Mouse (Mus musculus) hindbrain, embryonic 16.5 days (tissue): Measurements from ENCODE around the gene Pigz. TPM values are rescaled to one million over a fixed set of nuclear protein-coding genes. Genes with fewer than 3 reads are reported as not detected.

ENCODE experiments used
- ATAC-seq: fragments of 200-750 bp; cut with Nextera tagmentation; 2 replicates; pipeline ENCODE4 v1.8.0; 2017; ENCODE audit warnings: moderate TSS enrichment, moderate library complexity
- H3K27ac ChIP-seq: fragments of 300-500 bp; sonication (generic); 2 replicates; pipeline ENCODE4 v1.5.1; 2014; ENCODE audit warnings: low read depth, mild to moderate bottlenecking, control low read depth, low read length, moderate library complexity
- H3K27me3 ChIP-seq: fragments of 300-500 bp; sonication (generic); replicated peaks from 2 replicates; pipeline ENCODE4 v1.6.1; 2014; ENCODE audit warnings: low read length; ENCODE audit not compliant: control insufficient read depth, insufficient read depth
- H3K36me3 ChIP-seq: fragments of 300-500 bp; sonication (generic); 2 replicates; pipeline ENCODE4 v1.6.1; 2014; ENCODE audit warnings: mild to moderate bottlenecking, low read length, moderate library complexity, mixed read lengths; ENCODE audit not compliant: control insufficient read depth, insufficient read depth
- H3K4me1 ChIP-seq: fragments of 300-500 bp; sonication (generic); 2 replicates; pipeline ENCODE4 v1.6.1; 2014; ENCODE audit warnings: low read depth, low read length; ENCODE audit not compliant: control insufficient read depth, insufficient read depth
- H3K4me2 ChIP-seq: fragments of 300-500 bp; sonication (generic); 2 replicates; pipeline ENCODE4 v1.6.1; 2014; ENCODE audit warnings: mild to moderate bottlenecking, low read length, control low read depth, moderate library complexity
- H3K4me3 ChIP-seq: fragments of 300-500 bp; sonication (generic); 2 replicates; pipeline ENCODE4 v1.5.1; 2014; ENCODE audit warnings: mild to moderate bottlenecking, low read length, control low read depth, moderate library complexity
- H3K9ac ChIP-seq: fragments of 300-500 bp; sonication (generic); 2 replicates; pipeline ENCODE4 v1.6.1; 2014; ENCODE audit warnings: low read depth, mild to moderate bottlenecking, control low read depth, low read length, moderate library complexity
- H3K9me3 ChIP-seq: fragments of 300-500 bp; sonication (generic); 2 replicates; pipeline ENCODE4 v1.6.1; 2014; ENCODE audit warnings: mild to moderate bottlenecking, low read length, moderate library complexity; ENCODE audit not compliant: control insufficient read depth
- WGBS: fragments of 180-500 bp; shearing (Covaris S2); extraction: QIAGEN DNeasy Blood & Tissue Kit; methylation state at CpG from one replicate; pipeline ENCODE4 v1.1.7; 2014; 5-methylcytosine and 5-hydroxymethylcytosine counted together
- polyA plus RNA-seq: library from polyadenylated mRNA; unstranded; fragments of >200 nt; fragmentation: Nextera tagmentation; extraction: Ambion mirVana; gene quantifications from 2 replicates; pipeline ENCODE4 v1.2.1, GENCODE M21; 2015

The Pigz gene
- polyA plus RNA-seq, 1 experiment from 2014 or later, result 5.2 TPM

DNA sequence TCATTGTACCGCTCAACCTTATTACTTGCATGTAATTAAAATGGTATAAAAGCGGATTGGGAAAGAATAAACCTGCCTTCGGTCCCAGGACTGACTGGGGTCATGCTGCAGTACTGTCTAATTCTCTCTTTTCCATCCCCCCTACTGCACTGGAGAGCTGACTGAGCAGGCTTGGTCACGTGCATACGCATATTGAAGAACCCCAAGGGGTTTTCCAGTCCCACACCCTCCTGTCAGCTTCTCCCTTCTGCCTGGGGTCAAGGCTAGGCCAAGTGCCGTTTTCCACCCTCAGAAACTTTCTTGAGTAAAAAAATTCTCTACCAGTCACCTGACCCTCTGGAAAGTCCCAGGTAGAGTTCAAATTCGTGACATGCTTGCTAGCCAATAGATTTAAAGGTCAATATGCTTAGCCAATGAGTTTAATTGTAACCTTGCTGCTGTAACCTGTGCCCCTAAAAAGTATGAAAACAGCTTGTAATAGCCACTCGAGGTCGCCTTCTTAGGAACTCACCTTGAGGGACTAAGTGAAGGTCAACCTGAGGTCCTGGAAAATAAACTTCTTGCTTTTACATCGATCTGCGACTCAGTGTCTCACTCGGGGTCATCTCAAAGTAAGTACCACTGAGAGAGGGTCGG, 7.0 kb upstream of the Pigz start:
- H3K27me3 ChIP-seq, result no peaks in the 10 kb centered on the region
- H3K4me1 ChIP-seq, result no peaks in the 10 kb centered on the region
- 85% methylated on average over 13 of the region's 13 CpGs for WGBS
- no peak overlapping the region for H3K27ac ChIP-seq
- H3K4me2 ChIP-seq, result no peak overlapping the region
- H3K9ac ChIP-seq, result no peak overlapping the region
- no peak for ATAC-seq
- H3K4me3 ChIP-seq, result no peak overlapping the region
- no peaks in the 10 kb centered on the region for H3K9me3 ChIP-seq
- H3K36me3 ChIP-seq, result no peaks in the 10 kb centered on the region

DNA sequence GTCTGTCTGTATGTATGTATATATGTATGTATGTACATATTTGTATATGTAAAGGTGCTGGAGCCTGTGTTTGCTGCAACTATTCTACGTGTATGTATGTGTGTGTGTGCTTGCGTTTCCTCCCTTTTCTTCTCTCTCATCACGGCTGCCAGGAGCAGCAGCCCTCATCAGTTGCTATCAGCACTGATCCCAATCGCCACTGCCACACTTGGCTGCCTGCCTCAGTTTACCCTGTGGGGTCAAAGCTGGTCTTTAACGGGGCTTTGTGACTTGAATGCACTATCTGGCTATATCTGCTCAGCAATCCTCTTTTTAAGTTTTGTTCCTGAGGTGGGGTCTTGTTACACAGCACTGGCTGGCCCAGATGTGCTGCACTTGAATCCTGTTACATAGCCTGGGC, 6.2 kb upstream of the Pigz start:
- no peaks in the 10 kb centered on the region for H3K9me3 ChIP-seq
- no peaks in the 10 kb centered on the region for H3K27me3 ChIP-seq
- no peak overlapping the region for H3K9ac ChIP-seq
- H3K4me2 ChIP-seq, result no peak overlapping the region
- H3K27ac ChIP-seq, result no peak overlapping the region
- peaks cover 3% of the 10 kb centered on the region; the same call in 1 of the 2 replicates for H3K4me1 ChIP-seq
- WGBS, result 83% methylated on average over 5 of the region's 5 CpGs
- no peaks in the 10 kb centered on the region for H3K36me3 ChIP-seq
- no peak for ATAC-seq
- no peak overlapping the region for H3K4me3 ChIP-seq

DNA sequence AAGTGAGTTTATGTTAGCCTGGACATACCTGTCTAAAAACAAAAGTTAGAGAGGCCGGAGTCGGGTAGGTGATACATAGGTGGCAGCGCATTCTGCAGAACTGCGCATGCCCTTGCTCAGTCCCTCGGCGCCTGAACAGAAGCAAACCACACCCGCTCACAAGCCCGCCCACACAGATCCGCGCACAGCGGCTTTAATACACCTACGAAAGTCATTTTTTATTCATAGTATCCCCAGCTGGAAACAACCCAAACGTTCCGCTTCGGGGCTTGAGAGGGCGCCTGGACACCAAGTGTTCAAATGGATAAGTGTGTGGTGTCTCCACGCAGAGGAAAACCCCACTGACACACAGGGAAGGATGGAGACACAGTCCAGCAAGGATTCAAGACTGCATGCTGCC, 2.3 kb upstream of the Pigz start:
- H3K4me3 ChIP-seq, result no peak overlapping the region
- H3K36me3 ChIP-seq, result no peaks in the 10 kb centered on the region
- no peak overlapping the region for H3K27ac ChIP-seq
- H3K4me2 ChIP-seq, result no peak overlapping the region
- no peaks in the 10 kb centered on the region for H3K27me3 ChIP-seq
- H3K9ac ChIP-seq, result no peak overlapping the region
- peaks cover 27% of the 10 kb centered on the region for H3K4me1 ChIP-seq
- H3K9me3 ChIP-seq, result no peaks in the 10 kb centered on the region
- ATAC-seq, result no peak
- WGBS, result 60% methylated on average over 17 of the region's 17 CpGs

DNA sequence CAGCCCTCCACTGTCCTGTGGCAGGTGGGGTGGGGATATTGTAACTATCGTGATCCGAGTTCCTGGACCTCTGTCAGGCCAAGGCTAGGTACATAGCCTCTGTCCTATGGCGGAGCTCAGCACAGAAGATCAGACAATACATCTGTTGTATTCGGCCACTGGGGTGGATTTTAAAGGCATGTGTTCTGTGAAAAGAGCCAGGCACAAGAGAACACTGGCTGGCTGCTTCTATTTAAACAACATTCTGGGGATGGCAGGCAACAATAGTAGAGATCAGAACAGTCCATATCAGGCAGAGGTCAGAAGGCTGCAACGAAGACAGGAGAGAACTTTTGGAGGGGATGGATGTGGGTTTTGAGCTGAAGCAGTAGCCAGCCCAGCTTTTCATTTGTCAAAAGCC, 1.4 kb upstream of the Pigz start:
- H3K4me1 ChIP-seq, result peaks cover 27% of the 10 kb centered on the region
- 20% methylated on average over 5 of the region's 5 CpGs for WGBS
- H3K4me2 ChIP-seq, result no peak overlapping the region; the same call in 1 of the 2 replicates
- no peak for ATAC-seq
- peak overlapping the region; percentile 67; the same call in 1 of the 2 replicates for H3K9ac ChIP-seq
- H3K27me3 ChIP-seq, result no peaks in the 10 kb centered on the region
- H3K36me3 ChIP-seq, result no peaks in the 10 kb centered on the region
- no peaks in the 10 kb centered on the region for H3K9me3 ChIP-seq
- H3K27ac ChIP-seq, result peak overlapping the region; percentile 83
- H3K4me3 ChIP-seq, result no peak overlapping the region

DNA sequence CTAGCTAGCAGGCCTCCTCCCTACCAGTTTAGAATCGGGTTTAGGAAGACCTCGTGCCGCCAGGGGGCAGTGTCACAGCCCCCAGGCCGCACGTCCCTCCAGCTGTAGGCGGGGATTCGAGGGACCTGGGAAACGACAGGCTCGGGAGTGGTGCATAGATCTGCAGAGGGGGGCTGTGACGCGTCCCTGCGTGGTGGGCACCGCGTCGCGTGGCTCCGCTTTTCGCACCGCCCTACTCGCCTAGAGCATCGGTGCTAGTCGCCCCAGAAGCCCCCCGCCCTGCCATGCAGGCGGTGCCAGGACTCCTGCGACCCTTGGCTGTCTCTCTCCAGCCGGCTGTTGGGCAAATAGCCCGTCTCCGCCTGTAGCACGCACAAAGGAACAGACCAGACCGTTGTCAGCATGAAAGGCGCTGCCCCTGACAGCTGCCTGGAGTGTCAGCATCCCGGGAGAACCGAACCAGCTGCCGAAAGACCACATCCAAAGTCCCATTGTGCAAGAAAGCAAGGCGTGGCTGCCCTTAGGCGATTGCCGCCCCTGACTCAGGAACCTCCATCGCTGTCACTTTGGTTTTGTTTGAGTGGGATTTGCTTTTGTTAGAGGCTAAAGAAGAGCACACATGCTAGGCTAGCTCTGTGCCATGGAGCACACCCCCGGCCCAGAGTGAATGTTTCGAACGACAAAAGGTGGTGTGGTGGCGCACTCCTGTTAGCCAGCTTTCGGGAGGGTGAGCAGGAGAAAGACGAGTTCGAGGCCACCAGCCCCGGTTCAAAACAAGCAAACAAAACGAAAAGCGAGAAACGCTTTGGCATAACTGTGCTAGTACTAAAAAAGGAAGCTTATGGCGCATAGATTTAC, 582 bp upstream of the Pigz start:
- WGBS, result under 1% methylated on average over 49 of the region's 50 CpGs
- ATAC-seq, result peak; percentile 97
- H3K27ac ChIP-seq, result peak overlapping the region; percentile 83
- no peaks in the 10 kb centered on the region for H3K36me3 ChIP-seq
- no peaks in the 10 kb centered on the region for H3K27me3 ChIP-seq
- peak overlapping the region; percentile 67 for H3K9ac ChIP-seq
- H3K4me2 ChIP-seq, result peak overlapping the region; percentile 76
- H3K9me3 ChIP-seq, result no peaks in the 10 kb centered on the region
- peaks cover 27% of the 10 kb centered on the region for H3K4me1 ChIP-seq
- peak overlapping the region; percentile 36 for H3K4me3 ChIP-seq

DNA sequence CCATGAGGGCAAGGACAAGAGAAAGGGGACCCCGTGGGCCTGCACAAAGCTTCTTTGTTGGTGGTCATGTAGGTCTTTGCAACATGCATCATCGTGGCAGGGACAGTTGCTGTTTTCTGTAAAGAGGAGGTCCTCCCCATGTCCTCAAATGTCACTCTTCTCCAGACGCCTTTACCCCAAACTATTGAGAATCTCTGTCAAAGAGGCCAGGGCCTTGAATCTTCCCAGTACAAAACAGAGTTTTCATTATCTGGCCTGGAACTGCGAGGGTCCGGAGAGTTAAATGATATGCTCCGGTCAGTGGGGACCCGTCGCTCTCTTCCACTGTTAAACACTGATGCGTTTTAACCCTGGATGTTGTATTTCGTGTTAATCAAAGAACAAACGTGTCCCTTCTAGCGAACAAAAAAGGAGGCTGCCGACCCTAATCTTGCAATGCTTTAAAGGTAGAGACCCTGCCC, 929 bp downstream of the Pigz start:
- no peak for ATAC-seq
- H3K9ac ChIP-seq, result peak overlapping the region; percentile 67
- H3K9me3 ChIP-seq, result no peaks in the 10 kb centered on the region
- peak overlapping the region; percentile 83 for H3K27ac ChIP-seq
- peaks cover 27% of the 10 kb centered on the region for H3K4me1 ChIP-seq
- peak overlapping the region; percentile 36 for H3K4me3 ChIP-seq
- no peaks in the 10 kb centered on the region for H3K27me3 ChIP-seq
- WGBS, result 13% methylated on average over 13 of the region's 13 CpGs
- peak overlapping the region; percentile 76 for H3K4me2 ChIP-seq
- no peaks in the 10 kb centered on the region for H3K36me3 ChIP-seq

DNA sequence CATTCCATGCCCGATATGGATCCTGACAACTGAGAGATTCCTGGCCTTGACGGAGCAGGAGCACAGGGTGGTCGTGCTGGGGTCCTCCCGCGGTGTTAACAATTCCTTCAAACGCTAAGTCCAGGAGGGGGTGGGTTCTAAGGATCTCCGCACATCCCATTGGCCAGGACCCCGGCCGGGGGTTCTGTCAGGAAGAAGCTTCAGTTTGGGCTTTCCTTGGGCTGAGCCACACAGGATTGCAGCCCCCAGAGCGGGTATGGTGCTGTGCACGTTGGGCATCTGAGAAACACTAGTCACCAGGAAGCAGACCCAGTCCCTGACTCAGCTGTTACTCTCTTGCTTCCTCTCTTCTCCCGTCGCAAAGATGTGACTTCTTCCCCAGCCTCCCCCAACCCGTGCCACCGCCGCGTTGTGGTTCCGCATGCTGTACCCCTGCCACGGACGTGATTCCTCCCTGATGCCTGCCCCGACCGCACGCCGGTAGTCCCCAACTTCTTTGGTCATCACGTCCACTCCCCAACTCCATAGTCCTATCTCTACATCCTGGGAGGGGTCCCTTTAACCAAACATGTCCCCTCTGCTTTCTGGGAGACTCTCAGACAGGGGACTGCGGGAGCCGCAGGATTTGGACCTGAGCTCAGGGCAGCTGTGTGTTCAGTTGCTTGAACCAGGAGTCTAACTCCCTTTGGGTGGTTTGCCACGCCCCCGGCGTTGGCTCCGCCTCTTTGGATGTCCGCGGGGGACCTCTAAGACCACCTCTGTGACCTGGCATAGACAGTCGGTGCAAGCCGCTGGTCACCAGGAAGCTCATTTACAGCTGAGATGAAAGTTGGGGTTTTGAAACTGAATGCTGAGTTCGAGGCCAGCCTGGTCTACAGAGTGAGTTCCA, 1.7 kb downstream of the Pigz start:
- H3K4me3 ChIP-seq, result peak overlapping the region; percentile 36
- peaks cover 27% of the 10 kb centered on the region for H3K4me1 ChIP-seq
- H3K27me3 ChIP-seq, result no peaks in the 10 kb centered on the region
- no peaks in the 10 kb centered on the region for H3K9me3 ChIP-seq
- peak overlapping the region; percentile 76 for H3K4me2 ChIP-seq
- no peaks in the 10 kb centered on the region for H3K36me3 ChIP-seq
- WGBS, result 5% methylated on average over 36 of the region's 36 CpGs
- peak overlapping the region; percentile 67 for H3K9ac ChIP-seq
- peak overlapping the region; percentile 32; the same call in 1 of the 2 replicates for H3K27ac ChIP-seq
- ATAC-seq, result peak; percentile 2; the same call in 1 of the 2 replicates

DNA sequence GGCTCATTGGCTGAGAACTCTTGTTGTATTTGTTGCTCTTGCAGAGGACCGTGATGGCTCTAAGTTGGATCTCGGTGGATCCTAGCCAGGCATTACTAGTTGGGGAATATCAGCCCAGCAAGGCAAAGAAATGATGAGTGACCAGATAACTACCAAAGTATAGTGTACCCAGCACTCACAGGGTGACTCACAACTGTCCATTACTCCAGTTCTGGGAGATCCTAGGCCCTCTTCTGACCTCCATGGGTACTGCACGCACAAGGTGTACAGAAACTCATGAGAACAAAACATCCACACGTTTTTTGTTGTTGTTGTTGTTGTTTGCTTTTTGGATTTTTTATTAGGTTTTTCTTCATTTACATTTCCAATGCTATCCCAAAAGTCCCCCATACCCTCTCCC, 2.9 kb downstream of the Pigz start:
- Histone ChIP-seq H3K27me3 (no peaks in the 10 kb centered on the region), H3K4me2 (no peak overlapping the region), H3K9me3 (no peaks in the 10 kb centered on the region), H3K36me3 (no peaks in the 10 kb centered on the region), H3K4me3 (no peak overlapping the region), H3K9ac (no peak overlapping the region), H3K27ac (no peak overlapping the region), H3K4me1 (peaks cover 27% of the 10 kb centered on the region)
- 86% methylated on average over 4 of the region's 4 CpGs for WGBS
- no peak for ATAC-seq
